Mouse (Mus musculus): Measurements from ENCODE around the gene Mapk14. TPM values are rescaled to one million over a fixed set of nuclear protein-coding genes. Genes with fewer than 3 reads are reported as not detected.

Gene Mapk14
- 29.8 and 34.6 TPM in 2 replicates for polyA plus RNA-seq (2015; fragmentation: Nextera tagmentation; extraction: Ambion mirVana)

DNA sequence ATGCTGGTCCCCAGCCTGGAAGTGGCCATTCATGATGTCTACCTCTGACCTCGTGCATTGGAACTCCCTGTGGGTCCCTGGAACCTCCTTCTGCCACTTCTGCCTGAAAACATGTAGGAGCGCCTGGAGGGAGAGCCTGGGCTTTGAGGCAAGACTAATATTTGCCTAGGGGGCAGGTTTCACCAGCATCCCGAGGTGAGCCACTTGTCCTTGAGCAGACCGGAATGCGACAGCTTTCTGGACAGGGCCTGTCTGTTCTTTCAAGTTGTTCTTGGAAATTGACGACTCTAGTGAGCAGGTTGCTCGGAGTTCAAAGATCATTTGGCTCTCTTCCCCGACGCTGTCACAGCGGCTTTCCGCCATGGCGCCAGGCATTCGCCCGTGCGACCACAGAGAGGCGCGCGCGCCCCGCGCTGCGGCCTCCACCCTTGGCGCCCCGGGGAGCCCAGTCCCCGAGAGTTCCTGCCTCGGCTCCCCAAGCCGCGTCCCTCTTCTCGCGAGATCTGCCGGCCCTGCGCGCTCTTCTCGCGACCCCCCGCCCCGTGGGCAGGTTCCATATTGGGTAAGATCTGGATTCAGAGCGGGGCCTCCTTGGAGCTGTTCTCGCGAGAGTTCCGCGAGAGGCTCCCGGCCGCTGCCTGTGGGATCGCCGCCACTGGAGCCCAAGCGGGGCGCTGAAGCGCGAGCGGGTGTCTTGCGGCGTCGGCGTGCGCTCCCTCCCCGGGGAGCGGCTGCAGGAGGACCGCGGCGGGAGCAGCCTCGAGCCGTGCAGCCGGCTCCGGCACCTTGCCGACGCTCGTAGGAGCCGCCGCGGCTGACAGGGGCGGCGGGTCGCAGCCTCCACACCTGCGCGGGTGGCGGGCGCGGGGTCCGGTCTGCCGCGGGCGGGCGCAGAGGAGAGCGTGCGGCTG is at the start of gene Mapk14:
Gene Mapk14, plus strand, starts transcription at position 554 of the 911 bp plus-strand sequence.

DNA sequence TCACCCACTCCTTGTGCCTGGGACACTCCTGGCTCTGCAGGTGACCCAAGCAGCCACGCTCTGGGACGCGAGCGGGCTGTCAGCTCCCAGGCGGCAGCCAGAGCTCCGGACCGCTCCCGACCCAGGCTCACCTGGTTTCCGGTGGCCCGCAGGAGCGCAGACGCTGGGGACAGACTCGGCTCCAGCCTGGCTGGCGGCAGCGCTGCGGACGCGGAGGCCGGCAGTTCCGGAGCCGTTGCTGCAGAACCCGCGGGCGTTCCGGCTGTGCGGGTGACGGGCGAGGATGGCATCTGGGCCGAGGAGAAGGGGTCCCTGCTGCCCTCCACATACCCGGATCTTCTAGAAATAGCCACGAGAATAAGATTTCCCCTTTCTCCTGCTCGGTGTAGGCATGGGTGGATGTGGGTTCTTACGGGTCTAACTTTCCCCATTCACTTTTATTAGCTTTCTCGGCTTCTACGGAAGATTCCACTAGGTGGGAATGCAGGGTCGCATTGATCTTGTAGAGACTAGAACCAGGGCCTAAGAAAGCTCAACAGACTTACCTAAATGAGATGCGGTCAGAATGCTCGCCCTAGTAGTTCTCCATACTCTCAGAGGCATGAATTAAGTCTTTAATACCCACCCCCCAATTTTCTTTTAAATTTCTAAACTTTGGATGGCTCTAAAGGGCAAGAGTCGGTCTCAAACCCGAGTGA is 1.4 kb upstream of the Mapk14 start, which contains the start of gene Slc26a8:
Gene Slc26a8, minus strand, starts transcription at position 648 of the 698 bp plus-strand sequence.

DNA sequence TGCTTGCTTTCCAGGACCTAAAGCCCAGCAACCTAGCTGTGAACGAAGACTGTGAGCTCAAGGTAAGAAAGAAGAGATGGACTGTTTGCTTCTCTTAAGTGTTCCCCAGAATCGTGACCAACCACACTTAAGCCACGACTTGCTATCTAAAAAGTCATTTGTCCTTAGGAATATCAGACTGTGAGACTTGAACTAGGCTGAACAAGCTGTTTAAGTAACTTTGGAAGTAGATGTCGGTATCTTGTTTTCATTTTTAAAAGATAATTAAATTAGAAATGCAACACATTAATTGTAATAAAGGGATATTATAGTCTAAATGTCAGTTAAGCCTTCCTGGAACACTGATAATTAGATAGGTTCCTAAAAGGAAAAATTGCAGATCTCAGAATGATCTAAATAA is 34.7 kb downstream of the Mapk14 start, which contains the start of gene AC170998.1:
Gene AC170998.1, plus strand, starts transcription at position 301 of the 400 bp plus-strand sequence.

DNA sequence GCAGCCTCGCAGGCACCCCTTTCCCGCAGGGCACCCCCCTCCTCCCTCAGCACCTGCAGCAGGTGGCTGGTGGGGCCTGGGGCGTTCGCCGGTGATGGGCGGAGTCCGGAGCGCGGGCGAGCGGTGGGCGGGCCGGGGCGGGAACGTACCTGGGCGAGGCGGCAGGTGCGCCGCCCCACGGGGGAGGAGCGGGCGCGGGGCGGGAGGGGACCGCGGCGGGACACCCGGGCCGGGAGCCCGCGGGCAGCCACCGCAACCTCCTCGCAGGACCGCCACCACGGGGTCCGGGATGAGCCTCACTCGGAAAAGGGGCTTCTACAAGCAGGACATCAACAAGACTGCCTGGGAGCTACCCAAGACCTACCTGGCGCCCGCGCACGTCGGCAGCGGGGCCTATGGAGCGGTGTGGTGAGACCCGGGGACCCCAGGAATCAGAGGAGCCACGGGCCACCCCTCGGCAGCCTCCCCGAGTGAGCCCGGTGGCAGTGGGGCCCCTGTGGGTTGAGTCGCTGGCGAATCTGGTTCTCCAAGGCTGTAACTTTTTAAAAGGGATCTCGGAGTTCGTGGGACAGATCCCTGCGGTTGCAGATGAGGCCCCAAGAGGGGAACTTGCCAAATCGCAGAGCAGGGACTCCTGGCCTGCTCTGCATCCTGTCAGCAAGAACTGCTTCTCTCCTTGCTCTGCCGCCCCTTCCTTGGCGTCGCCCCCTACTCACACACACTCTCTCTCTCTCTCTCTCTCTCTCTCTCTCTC is 78.2 kb downstream of the Mapk14 start, which contains the start of gene Mapk13:
Gene Mapk13, plus strand, starts transcription at position 177 of the 754 bp plus-strand sequence.

Other genes starting within 250 kb of the Mapk14 start
- 16.5 and 18.1 TPM in 2 replicates for gene Fkbp5, start 173.8 kb upstream of the Mapk14 start, polyA plus RNA-seq (2015; fragmentation: Nextera tagmentation; extraction: Ambion mirVana)
- gene Armc12, start 160.5 kb upstream of the Mapk14 start, polyA plus RNA-seq (2015; fragmentation: Nextera tagmentation; extraction: Ambion mirVana): not detected in 2 replicates
- gene Clpsl2, start 141.9 kb upstream of the Mapk14 start, polyA plus RNA-seq (2015; fragmentation: Nextera tagmentation; extraction: Ambion mirVana): not detected in 2 replicates
- 92.0 and 280 TPM in 2 replicates for gene Clps, start 130.6 kb upstream of the Mapk14 start, polyA plus RNA-seq (2015; fragmentation: Nextera tagmentation; extraction: Ambion mirVana)
- gene Lhfpl5, start 115.7 kb upstream of the Mapk14 start, polyA plus RNA-seq (2015; fragmentation: Nextera tagmentation; extraction: Ambion mirVana): 0.11 and 0.13 TPM in 2 replicates
- 49.3 and 50.4 TPM in 2 replicates for gene Srpk1, start 68.6 kb upstream of the Mapk14 start, polyA plus RNA-seq (2015; fragmentation: Nextera tagmentation; extraction: Ambion mirVana)
- 0.49 and 0.90 TPM in 2 replicates for gene Slc26a8, start 1.1 kb upstream of the Mapk14 start, polyA plus RNA-seq (2015; fragmentation: Nextera tagmentation; extraction: Ambion mirVana)
- 3.1 and 3.6 TPM in 2 replicates for gene AC170998.1, start 34.8 kb downstream of the Mapk14 start, polyA plus RNA-seq (2015; fragmentation: Nextera tagmentation; extraction: Ambion mirVana)
- gene Mapk13, start 78.0 kb downstream of the Mapk14 start, polyA plus RNA-seq (2015; fragmentation: Nextera tagmentation; extraction: Ambion mirVana): 27.5 and 39.9 TPM in 2 replicates
- 52.0 and 59.2 TPM in 2 replicates for gene Brpf3, start 109.8 kb downstream of the Mapk14 start, polyA plus RNA-seq (2015; fragmentation: Nextera tagmentation; extraction: Ambion mirVana)
- 0.29 and 0.34 TPM in 2 replicates for gene Pnpla1, start 167.1 kb downstream of the Mapk14 start, polyA plus RNA-seq (2015; fragmentation: Nextera tagmentation; extraction: Ambion mirVana)
- gene 4930539E08Rik, start 224.0 kb downstream of the Mapk14 start, polyA plus RNA-seq (2015; fragmentation: Nextera tagmentation; extraction: Ambion mirVana): 0.10 and 0.13 TPM in 2 replicates

All from spleen, postnatal 0 days (tissue).